Mouse (Mus musculus): ENCODE measurements around the gene Kir3dl1.
"Not testable (repeated sequence)": the region's sequence is repeated elsewhere in the genome, so short reads cannot be mapped to it uniquely, and the experiment has no call there.

Kir3dl1 gene

GRCm38 (mm10) chrX:136517699-136518098 lies at the start of gene Kir3dl1:
Kir3dl1 (plus strand) TSS chrX:136517999.
- DNase-seq, result not testable (repeated sequence)

DNA sequence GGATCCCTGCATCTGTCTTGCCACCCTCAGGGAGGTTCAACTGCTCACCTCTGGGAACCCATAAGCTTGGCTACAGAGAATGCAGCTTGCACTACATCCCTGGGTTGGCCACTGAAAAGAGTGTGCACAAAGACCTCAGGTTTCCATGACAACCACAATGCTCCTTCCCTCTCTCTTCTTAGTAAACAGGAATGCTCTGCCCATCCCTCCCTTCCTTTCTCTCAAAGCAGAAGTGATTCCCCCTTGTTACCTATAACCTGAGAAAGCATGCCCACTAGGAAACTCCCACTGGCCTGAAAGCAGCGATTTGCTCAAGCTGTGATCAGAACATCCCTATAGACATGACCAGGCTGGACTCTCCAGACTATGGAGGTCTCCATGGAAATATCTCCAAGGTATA lies 26.2 kb downstream of the Kir3dl1 start, which contains the start of gene Kir3dl2:
TSS of gene Kir3dl2 (minus strand) at position 101 of the 400 bp plus-strand sequence.
- DNase-seq, result not testable (repeated sequence)

GRCm38 (mm10) chrX:136569094-136569493 lies 51.3 kb downstream of the Kir3dl1 start:
- not testable (repeated sequence) for DNase-seq

All from thymus, postnatal 25 days (tissue).